Mouse (Mus musculus) skeletal muscle tissue, adult 2 months (tissue): ENCODE data around the gene Vps37d.
"Not testable (repeated sequence)": the region's sequence is repeated elsewhere in the genome, so short reads cannot be mapped to it uniquely, and the experiment has no call there.

Experiments
- DNase-seq: peaks from one replicate; pipeline ENCODE4 v3.0.0-alpha.2; 2012; ENCODE audit warnings: low read depth, low spot score

The Vps37d gene

GRCm38 (mm10) chr5:135075655-135076054, 2.4 kb downstream of the Vps37d start:
- DNase-seq = no peak

GRCm38 (mm10) chr5:135073349-135074150, 4.5 kb downstream of the Vps37d start:
- DNase-seq = no peak

- DNase-seq = no peak
Observed at GRCm38 (mm10) chr5:135072720-135073119, 5.3 kb downstream of the Vps37d start.

GRCm38 (mm10) chr5:135072061-135072460, 6.0 kb downstream of the Vps37d start:
- no peak for DNase-seq

- DNase-seq = no peak
Observed at GRCm38 (mm10) chr5:135070448-135070847, 7.6 kb downstream of the Vps37d start.

- DNase-seq = no peak
Observed at GRCm38 (mm10) chr5:135066008-135066407, 12.1 kb downstream of the Vps37d start.

GRCm38 (mm10) chr5:135064909-135065446, 13.1 kb downstream of the Vps37d start, which contains the start of gene Bud23:
Gene Bud23 (minus strand): TSS chr5:135064959.
- DNase-seq = not testable (repeated sequence)

GRCm38 (mm10) chr5:135064382-135064766, 13.7 kb downstream of the Vps37d start:
- DNase-seq = no peak

GRCm38 (mm10) chr5:135063629-135064381, 14.3 kb downstream of the Vps37d start, which contains the start of gene Dnajc30:
Gene Dnajc30 (plus strand): TSS chr5:135064202.
- DNase-seq = peak; percentile 97

- no peak for DNase-seq
Observed at GRCm38 (mm10) chr5:135053356-135053755, 24.7 kb downstream of the Vps37d start.

GRCm38 (mm10) chr5:135049268-135049667, 28.8 kb downstream of the Vps37d start:
- DNase-seq = not testable (repeated sequence)

- no peak for DNase-seq
Observed at GRCm38 (mm10) chr5:135048539-135048938, 29.5 kb downstream of the Vps37d start.

GRCm38 (mm10) chr5:135044575-135044974, 33.5 kb downstream of the Vps37d start:
- no peak for DNase-seq

- DNase-seq = no peak
Observed at GRCm38 (mm10) chr5:135042105-135042788, 35.8 kb downstream of the Vps37d start.

GRCm38 (mm10) chr5:135040777-135041176, 37.3 kb downstream of the Vps37d start:
- no peak for DNase-seq

- DNase-seq = no peak
Observed at GRCm38 (mm10) chr5:135040059-135040458, 38.0 kb downstream of the Vps37d start.

GRCm38 (mm10) chr5:135039541-135039940, 38.5 kb downstream of the Vps37d start:
- DNase-seq = no peak

- no peak for DNase-seq
Observed at GRCm38 (mm10) chr5:135037946-135038345, 40.1 kb downstream of the Vps37d start.

GRCm38 (mm10) chr5:135035608-135036359, 42.3 kb downstream of the Vps37d start:
- no peak for DNase-seq

- no peak for DNase-seq
Observed at GRCm38 (mm10) chr5:135034593-135034992, 43.5 kb downstream of the Vps37d start.

GRCm38 (mm10) chr5:135032581-135032980, 45.5 kb downstream of the Vps37d start:
- no peak for DNase-seq
